ENCODE assay signal across 12 mouse cellular contexts in the genomic region with DNA sequence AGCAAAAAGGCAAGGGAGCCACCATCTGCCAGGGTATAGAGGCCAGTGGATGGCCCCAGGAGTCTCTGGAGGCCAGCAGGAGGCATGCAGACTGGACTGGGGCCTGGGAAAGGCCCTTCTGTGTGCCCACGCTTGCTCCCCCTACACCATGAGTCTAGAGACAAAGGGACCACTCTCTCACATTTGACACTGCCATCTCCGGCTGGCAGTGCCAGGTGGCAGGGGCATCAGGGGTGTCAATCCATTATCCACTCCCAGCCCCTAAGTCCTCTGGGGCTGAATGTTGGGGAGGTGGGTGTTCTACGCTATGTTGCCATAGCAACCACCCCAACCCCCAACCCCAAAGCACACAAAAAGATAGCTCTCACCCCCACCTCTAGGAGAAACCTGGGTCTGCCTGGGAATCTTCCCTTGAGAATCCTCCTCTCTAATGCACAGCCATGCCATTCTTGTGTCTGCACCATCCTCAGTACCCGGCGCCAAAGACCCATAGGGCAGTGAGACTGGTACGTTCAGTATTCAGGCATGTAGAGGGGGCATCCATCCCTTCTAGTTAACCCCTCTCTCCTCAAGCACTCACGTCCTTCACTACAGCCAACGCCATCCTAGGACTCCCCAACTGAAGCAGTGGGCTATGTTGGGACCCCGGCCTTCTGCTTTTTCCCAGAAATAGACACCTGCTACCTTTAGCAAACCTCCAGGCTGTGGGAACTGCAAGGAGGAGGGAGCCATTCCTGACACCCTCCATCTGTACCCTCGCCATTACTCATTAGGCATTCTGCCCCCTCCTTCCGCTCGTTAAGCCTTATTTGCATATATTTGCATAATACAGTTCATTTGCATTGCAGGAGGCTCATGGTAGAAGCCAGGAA. TPM values are rescaled to one million over a fixed set of nuclear protein-coding genes. Genes with fewer than 3 reads are reported as not detected.
DNase-seq lines count a peak whose midpoint lies in the region; ATAC-seq and TF ChIP-seq lines count a peak whose summit lies in the region.
"Had no signal": no experiment of that assay in that cellular context is flagged by ENCODE, and none has a peak within 500 bp of the region (broad histone marks: within the 10 kb centered on the region; RNA-seq: fewer than 3 reads in every experiment).

No protein-coding gene starts in this region.

- H3K36me3 ChIP-seq in embryonic facial prominence, embryonic 11.5 days (replicated peaks; ENCODE audit: control insufficient read depth, insufficient read depth, low read depth, low read length) = no peaks in the 10 kb centered on the region
- H3K36me3 ChIP-seq in embryonic facial prominence, embryonic 10.5 days (replicated peaks) = no peaks in the 10 kb centered on the region
- no peaks in the 10 kb centered on the region for H3K36me3 ChIP-seq in heart, embryonic 11.5 days (ENCODE audit: control insufficient read depth, insufficient read depth, low read length)
- no peaks in the 10 kb centered on the region for H3K36me3 ChIP-seq in liver, embryonic 12.5 days
- H3K36me3 ChIP-seq: limb, embryonic 12.5 days had no signal

- no peak overlapping the region for H3K4me3 ChIP-seq in embryonic facial prominence, embryonic 11.5 days (ENCODE audit: low read depth, low read length)
- no peak overlapping the region for H3K4me3 ChIP-seq in embryonic facial prominence, embryonic 10.5 days
- H3K4me3 ChIP-seq in left cerebral cortex, adult 2 months = no peak overlapping the region
- H3K4me3 ChIP-seq in heart, embryonic 11.5 days (ENCODE audit: low read depth, low read length) = no peak overlapping the region
- H3K4me3 ChIP-seq in liver, embryonic 12.5 days = no peak overlapping the region
- H3K4me3 ChIP-seq: limb, embryonic 12.5 days; megakaryocyte, embryonic 14.5 days had no signal

- intact Hi-C loops in left cerebral cortex, adult 2 months (cut with DNase I) = loop anchor here (1.0 kb wide), 2 partner anchors 11 to 16 kb away; no protein-coding TSS in a partner anchor

- no peak overlapping the region for H3K9ac ChIP-seq in embryonic facial prominence, embryonic 11.5 days (replicated peaks; ENCODE audit: low read length)
- H3K9ac ChIP-seq in heart, embryonic 11.5 days (ENCODE audit: low read depth, low read length) = no peak overlapping the region
- no peak overlapping the region for H3K9ac ChIP-seq in liver, embryonic 12.5 days
- H3K9ac ChIP-seq: limb, embryonic 12.5 days had no signal

- H3K27me3 ChIP-seq in embryonic facial prominence, embryonic 11.5 days (ENCODE audit: control insufficient read depth, insufficient read depth, low read length) = peaks cover 31% of the 10 kb centered on the region
- peaks cover 99% of the 10 kb centered on the region for H3K27me3 ChIP-seq in embryonic facial prominence, embryonic 10.5 days (replicated peaks; ENCODE audit: low read depth, poor library complexity, severe bottlenecking)
- H3K27me3 ChIP-seq in heart, embryonic 11.5 days (ENCODE audit: control insufficient read depth, insufficient read depth, low read length) = peaks cover 77% of the 10 kb centered on the region
- H3K27me3 ChIP-seq in liver, embryonic 12.5 days (replicated peaks) = peaks cover 97% of the 10 kb centered on the region

- no peak for TF ChIP-seq CTCF in left cerebral cortex, adult 2 months (IDR thresholded peaks at IDR 0.05)

- peak; percentile 42 for ATAC-seq in embryonic facial prominence, embryonic 11.5 days (replicated peaks; ENCODE audit: insufficient number of reproducible peaks, low FRiP score, low TSS enrichment, low read depth)
- ATAC-seq in heart, embryonic 11.5 days (replicated peaks; ENCODE audit: insufficient number of reproducible peaks, low FRiP score, low TSS enrichment) = no peak
- ATAC-seq in liver, embryonic 12.5 days = no peak

- no peak for DNase-seq in embryonic facial prominence, embryonic 11.5 days (ENCODE audit: low spot score)
- no peak for DNase-seq in embryonic facial prominence, embryonic 10.5 days (ENCODE audit: low spot score)
- peak; percentile 86 to 92 for DNase-seq in frontal cortex, adult 2 months (ENCODE audit: extremely low spot score in 1 of 2, low spot score in 1 of 2)
- DNase-seq in left cerebral cortex, adult 2 months (ENCODE audit: extremely low spot score in 1 of 2, low spot score in 2 of 2) = peak; percentile 73 to 74
- DNase-seq in right cerebral cortex, adult 2 months (ENCODE audit: low spot score in 2 of 2) = peak; percentile 83 to 86
- DNase-seq in ovary, postnatal 36 days (ENCODE audit: low spot score) = no peak

- no peaks in the 10 kb centered on the region for H3K9me3 ChIP-seq in embryonic facial prominence, embryonic 11.5 days (replicated peaks; ENCODE audit: control insufficient read depth, low read length)
- H3K9me3 ChIP-seq in embryonic facial prominence, embryonic 10.5 days = no peaks in the 10 kb centered on the region
- no peaks in the 10 kb centered on the region for H3K9me3 ChIP-seq in heart, embryonic 11.5 days (replicated peaks; ENCODE audit: control insufficient read depth, low read length)
- H3K9me3 ChIP-seq in liver, embryonic 12.5 days (replicated peaks) = no peaks in the 10 kb centered on the region

- H3K4me1 ChIP-seq in embryonic facial prominence, embryonic 11.5 days (ENCODE audit: control insufficient read depth, insufficient read depth, low read length) = no peaks in the 10 kb centered on the region
- H3K4me1 ChIP-seq in embryonic facial prominence, embryonic 10.5 days = peaks cover 7% of the 10 kb centered on the region
- H3K4me1 ChIP-seq in heart, embryonic 11.5 days (ENCODE audit: control insufficient read depth, insufficient read depth, low read length) = no peaks in the 10 kb centered on the region
- H3K4me1 ChIP-seq in liver, embryonic 12.5 days = no peaks in the 10 kb centered on the region
- H3K4me1 ChIP-seq: limb, embryonic 12.5 days; megakaryocyte, embryonic 14.5 days had no signal

- WGBS in embryonic facial prominence, embryonic 11.5 days = 48% methylated on average over 12 of the region's 12 CpGs
- WGBS in embryonic facial prominence, embryonic 10.5 days = 58% methylated on average over 12 of the region's 12 CpGs
- WGBS in heart, embryonic 11.5 days (ENCODE audit: insufficient replicate concordance) = 59% methylated on average over 12 of the region's 12 CpGs
- WGBS in liver, embryonic 12.5 days (ENCODE audit: insufficient replicate concordance) = 42% methylated on average over 12 of the region's 12 CpGs

- no peak overlapping the region for H3K4me2 ChIP-seq in embryonic facial prominence, embryonic 11.5 days (ENCODE audit: low read depth, low read length)
- no peak overlapping the region for H3K4me2 ChIP-seq in heart, embryonic 11.5 days
- no peak overlapping the region for H3K4me2 ChIP-seq in liver, embryonic 12.5 days
- H3K4me2 ChIP-seq: limb, embryonic 12.5 days had no signal

- no peak overlapping the region for H3K27ac ChIP-seq in embryonic facial prominence, embryonic 11.5 days (replicated peaks; ENCODE audit: low read depth, low read length)
- H3K27ac ChIP-seq in embryonic facial prominence, embryonic 10.5 days (replicated peaks) = no peak overlapping the region
- peak overlapping the region; percentile 95 for H3K27ac ChIP-seq in left cerebral cortex, adult 2 months
- no peak overlapping the region for H3K27ac ChIP-seq in heart, embryonic 11.5 days (ENCODE audit: low read depth, low read length)
- no peak overlapping the region for H3K27ac ChIP-seq in liver, embryonic 12.5 days
- H3K27ac ChIP-seq: limb, embryonic 12.5 days had no signal

RNA-seq across cellular contexts. Expression of a gene that starts 32.8 kb away (rescaled TPM):
- polyA plus RNA-seq in embryonic facial prominence, embryonic 11.5 days (2014; fragmentation: Nextera tagmentation; extraction: Ambion mirVana) = 0.25 and 0.26 TPM in 2 replicates
- 0.17 TPM in 1 of 2 replicates, not detected in the other for polyA plus RNA-seq in embryonic facial prominence, embryonic 10.5 days (2016; fragmentation: Nextera tagmentation; extraction: Ambion mirVana)
- not detected in 2 replicates for polyA plus RNA-seq in frontal cortex, adult 2 months (2012; rRNA removed)
- not detected for total RNA-seq in left cerebral cortex, adult 2 months (2021)
- polyA plus RNA-seq in heart, embryonic 11.5 days (2014; fragmentation: Nextera tagmentation; extraction: Ambion mirVana) = 0.10 TPM in 1 of 2 replicates, not detected in the other
- polyA plus RNA-seq in liver, embryonic 12.5 days (2016; fragmentation: Nextera tagmentation; extraction: Ambion mirVana) = 14.5 and 16.0 TPM in 2 replicates
- total RNA-seq: hematopoietic stem cell, adult 5-6 weeks had no signal
- polyA plus RNA-seq: C2C12 had no signal

Comparison
In these comparisons a context has a peak if more than half of its experiments do, and no peak if none do; other contexts are left out.
1. DNase-seq: peak in frontal cortex, adult 2 months (2 of 2), left cerebral cortex, adult 2 months (2 of 2) and right cerebral cortex, adult 2 months (2 of 2); none in embryonic facial prominence, embryonic 11.5 days (single experiment), embryonic facial prominence, embryonic 10.5 days (single experiment) and ovary, postnatal 36 days (single experiment).
2. RNA of a gene that starts 32.8 kb away (polyA plus RNA-seq): 14.5 to 16.0 TPM in liver, embryonic 12.5 days; 0.25 to 0.26 TPM in embryonic facial prominence, embryonic 11.5 days, 0.17 TPM in embryonic facial prominence, embryonic 10.5 days, 0.10 TPM in heart, embryonic 11.5 days and not detected in frontal cortex, adult 2 months; every median in the first group is over 10 times any median in the second.